Mouse (Mus musculus): Measurements from ENCODE around the gene Camta1.

- TF ChIP-seq POLR2A (IDR thresholded peaks at IDR 0.05; ENCODE audit: control insufficient read depth, extremely low read depth, insufficient read depth, low read length, poor library complexity) (no peak), CTCF (IDR thresholded peaks at IDR 0.05; ENCODE audit: borderline replicate concordance, control insufficient read depth, extremely low read depth, insufficient read depth, low read length, poor library complexity) (no peak)
Measured at GRCm38 (mm10) chr4:151838518-151838917, 23.2 kb downstream of the Camta1 start.
